Mouse (Mus musculus) olfactory bulb, adult 2 months (tissue): ENCODE data around the gene Tmem138.

Experiments
- CTCF ChIP-seq: fragments of 200-500 bp; IDR thresholded peaks from 2 replicates; pipeline ENCODE4 v1.5.1; 2012; ENCODE audit warnings: low read depth, mild to moderate bottlenecking, low read length, moderate library complexity; ENCODE audit not compliant: insufficient read depth
- POLR2A ChIP-seq: fragments of 200-500 bp; IDR thresholded peaks from 2 replicates; pipeline ENCODE4 v1.6.1; 2012; ENCODE audit warnings: mild to moderate bottlenecking, low read depth, low read length, moderate library complexity; ENCODE audit not compliant: insufficient read depth

DNA sequence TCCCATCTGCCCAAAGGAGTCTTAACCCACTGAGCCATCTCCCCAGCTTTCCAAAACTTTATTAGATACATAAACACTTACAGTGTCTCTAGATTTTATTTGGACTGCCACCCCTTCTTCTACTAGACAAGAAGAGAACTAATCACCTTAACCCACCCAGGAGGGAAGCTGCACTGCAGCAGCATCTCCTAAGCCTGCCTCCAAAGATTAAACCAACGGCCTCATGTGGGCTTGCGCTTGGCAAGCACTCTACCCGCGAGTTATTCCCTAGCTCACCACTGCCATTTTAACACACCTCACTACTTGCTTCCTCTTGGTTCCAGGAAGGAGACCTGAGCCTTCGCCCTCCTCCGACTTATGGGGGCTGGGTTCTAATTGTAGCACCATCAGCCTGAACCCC is 12.9 kb downstream of the Tmem138 start:
- no peak for TF ChIP-seq CTCF
- TF ChIP-seq POLR2A, result no peak
